Mouse (Mus musculus): ENCODE data around the gene Megf11. TPM values are rescaled to one million over a fixed set of nuclear protein-coding genes. Genes with fewer than 3 reads are reported as not detected.
"Not testable (repeated sequence)": the region's sequence is repeated elsewhere in the genome, so short reads cannot be mapped to it uniquely, and the experiment has no call there.

Gene Megf11
- polyA plus RNA-seq, 1 experiment from 2014 or later, result 0.99 TPM

DNA sequence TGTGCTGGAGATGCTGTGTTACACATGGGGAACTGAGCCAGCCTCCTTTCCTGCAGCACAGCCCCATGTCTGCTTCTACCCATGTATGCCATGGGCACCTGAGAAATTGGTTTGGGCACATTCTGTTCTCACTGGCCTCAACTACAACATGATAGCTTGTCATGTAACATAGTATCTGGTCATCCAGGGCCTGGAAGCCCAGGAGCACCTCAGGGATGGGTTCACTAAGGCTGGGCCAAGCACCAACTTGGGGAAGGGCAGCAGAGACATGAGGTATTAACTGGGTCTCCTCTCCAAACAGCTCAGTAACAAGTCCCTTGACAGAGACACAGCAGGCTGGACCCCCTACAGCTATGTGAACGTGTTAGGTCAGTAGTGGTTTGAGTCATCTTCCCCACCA lies 311.6 kb downstream of the Megf11 start:
- Histone ChIP-seq H3K4me3 (no peak overlapping the region), H3K27ac (no peak overlapping the region), H3K9me3 (no peaks in the 10 kb centered on the region), H3K27me3 (ENCODE audit: poor library complexity, severe bottlenecking) (no peaks in the 10 kb centered on the region), H3K36me3 (replicated peaks) (peaks cover 29% of the 10 kb centered on the region), H3K4me1 (no peaks in the 10 kb centered on the region)
- DNase-seq (ENCODE audit: extremely low spot score, low spot score), result no peak
- WGBS, result 73% methylated on average over 1 of the region's 1 CpGs

DNA sequence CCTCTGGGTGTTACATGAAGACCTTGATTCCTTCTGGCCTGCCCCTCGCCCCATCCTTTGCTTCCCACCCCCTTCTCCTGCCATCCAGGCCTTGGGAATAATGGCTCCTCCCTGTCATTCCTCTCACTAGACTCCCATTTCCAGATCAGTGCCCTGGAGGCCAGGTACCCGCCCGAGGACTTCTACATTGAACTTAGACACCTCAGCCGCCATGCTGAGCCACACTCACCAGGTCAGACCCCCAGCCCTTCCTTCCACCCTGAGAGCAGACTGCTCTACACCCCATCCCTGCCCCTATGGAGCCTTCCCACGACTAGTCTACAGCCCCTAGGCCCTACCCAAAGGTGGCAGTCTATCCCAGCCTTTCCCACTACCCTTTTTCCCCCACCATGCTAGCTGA lies 312.3 kb downstream of the Megf11 start:
- H3K27me3 ChIP-seq (ENCODE audit: poor library complexity, severe bottlenecking), result no peaks in the 10 kb centered on the region
- H3K9me3 ChIP-seq, result no peaks in the 10 kb centered on the region
- WGBS, result 83% methylated on average over 5 of the region's 5 CpGs
- no peak for DNase-seq (ENCODE audit: extremely low spot score, low spot score)
- no peak overlapping the region for H3K27ac ChIP-seq
- no peaks in the 10 kb centered on the region for H3K4me1 ChIP-seq
- H3K4me3 ChIP-seq, result no peak overlapping the region
- peaks cover 29% of the 10 kb centered on the region for H3K36me3 ChIP-seq (replicated peaks)

DNA sequence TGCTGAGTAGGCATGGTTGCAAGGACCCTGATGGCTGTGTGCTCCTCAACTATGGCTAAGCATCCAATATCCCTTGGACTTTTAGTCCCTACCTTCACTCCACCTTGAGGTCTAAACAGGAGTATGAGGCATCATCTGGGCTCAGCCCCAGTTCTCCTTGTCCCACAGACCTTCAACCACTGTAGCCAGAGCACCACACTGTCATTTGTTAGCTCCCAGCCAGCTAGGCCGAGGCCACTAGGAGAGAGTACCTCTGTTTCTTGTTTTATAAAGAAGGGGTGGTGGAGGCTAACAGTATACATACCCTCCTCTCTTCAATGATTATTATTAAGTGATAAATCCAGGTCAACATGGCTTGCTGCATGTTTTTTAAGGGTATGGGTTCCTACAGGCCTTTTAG lies 313.2 kb downstream of the Megf11 start:
- no peaks in the 10 kb centered on the region for H3K4me1 ChIP-seq
- H3K9me3 ChIP-seq, result no peaks in the 10 kb centered on the region
- no peak for DNase-seq (ENCODE audit: extremely low spot score, low spot score)
- peaks cover 27% of the 10 kb centered on the region for H3K36me3 ChIP-seq (replicated peaks)
- WGBS, result 97% methylated on average over 1 of the region's 1 CpGs
- H3K27me3 ChIP-seq (ENCODE audit: poor library complexity, severe bottlenecking), result no peaks in the 10 kb centered on the region
- no peak overlapping the region for H3K4me3 ChIP-seq
- H3K27ac ChIP-seq, result no peak overlapping the region

DNA sequence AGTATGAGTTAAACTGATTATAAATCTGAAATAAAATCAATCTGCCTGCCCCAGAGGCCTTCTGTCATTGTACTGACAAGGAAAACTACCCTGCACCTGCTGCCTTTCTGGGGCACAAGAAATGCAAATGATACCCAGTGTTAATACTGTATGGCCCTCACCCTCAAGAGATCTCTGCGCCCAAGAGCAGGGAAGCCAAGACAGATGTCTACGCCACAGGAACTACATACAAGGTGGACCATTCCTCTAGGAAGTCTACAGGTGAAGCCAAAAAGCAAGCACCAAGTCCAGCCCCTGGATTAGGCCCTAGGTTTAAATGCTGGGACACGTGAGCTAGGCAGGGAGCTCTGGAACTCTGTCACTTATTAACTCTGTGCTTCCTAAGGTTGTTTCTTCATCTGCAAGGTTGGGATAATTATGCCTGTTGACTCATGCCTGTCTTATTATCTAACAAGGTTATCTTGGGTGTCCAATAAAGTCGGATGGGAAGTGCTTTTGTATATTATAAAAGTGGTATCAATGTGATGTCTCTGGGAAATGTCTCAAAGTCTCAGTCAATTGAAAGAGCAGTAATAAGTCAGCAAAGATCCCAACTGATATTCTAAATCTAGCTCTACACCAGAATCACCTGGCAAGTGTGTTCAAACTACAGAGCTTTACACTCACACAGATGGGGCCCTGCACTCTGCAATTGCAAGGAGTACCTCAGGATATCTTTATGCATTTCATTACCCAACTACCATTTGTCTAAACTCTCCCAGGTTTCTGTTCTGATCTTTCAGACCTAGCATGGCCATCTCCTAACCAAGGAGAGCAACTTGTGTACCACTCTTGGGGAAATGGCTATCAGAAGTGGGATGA lies 315.3 kb downstream of the Megf11 start:
- no peak for DNase-seq (ENCODE audit: extremely low spot score, low spot score)
- Histone ChIP-seq H3K4me1 (no peaks in the 10 kb centered on the region), H3K27me3 (ENCODE audit: poor library complexity, severe bottlenecking) (no peaks in the 10 kb centered on the region), H3K36me3 (replicated peaks) (peaks cover 21% of the 10 kb centered on the region), H3K4me3 (no peak overlapping the region), H3K27ac (no peak overlapping the region), H3K9me3 (no peaks in the 10 kb centered on the region)
- WGBS, result 93% methylated on average over 4 of the region's 4 CpGs

DNA sequence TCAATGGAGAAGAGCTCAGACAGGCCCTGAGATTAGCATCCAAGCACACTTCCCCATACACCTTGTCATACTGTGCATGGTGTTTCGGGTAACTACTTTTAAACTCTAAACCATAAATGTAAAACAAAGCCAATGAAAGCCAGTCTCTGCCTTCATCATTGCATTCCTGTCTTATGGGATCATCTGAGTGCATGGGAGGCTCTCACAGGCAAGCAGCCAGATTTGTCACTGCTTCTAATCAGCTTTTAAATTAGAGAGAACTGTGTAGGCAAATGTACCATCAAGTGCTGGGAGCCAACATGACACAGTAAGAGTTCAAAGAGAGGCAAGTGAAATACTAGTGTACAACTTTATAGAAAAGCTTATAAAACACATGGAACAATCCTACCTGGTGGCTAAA lies 316.2 kb downstream of the Megf11 start:
- Histone ChIP-seq H3K27ac (no peak overlapping the region), H3K9me3 (no peaks in the 10 kb centered on the region), H3K36me3 (replicated peaks) (peaks cover 14% of the 10 kb centered on the region; the same call in 1 of the 2 replicates), H3K4me3 (no peak overlapping the region), H3K27me3 (ENCODE audit: poor library complexity, severe bottlenecking) (no peaks in the 10 kb centered on the region), H3K4me1 (no peaks in the 10 kb centered on the region)
- 91% methylated on average over 1 of the region's 1 CpGs for WGBS
- no peak for DNase-seq (ENCODE audit: extremely low spot score, low spot score)

DNA sequence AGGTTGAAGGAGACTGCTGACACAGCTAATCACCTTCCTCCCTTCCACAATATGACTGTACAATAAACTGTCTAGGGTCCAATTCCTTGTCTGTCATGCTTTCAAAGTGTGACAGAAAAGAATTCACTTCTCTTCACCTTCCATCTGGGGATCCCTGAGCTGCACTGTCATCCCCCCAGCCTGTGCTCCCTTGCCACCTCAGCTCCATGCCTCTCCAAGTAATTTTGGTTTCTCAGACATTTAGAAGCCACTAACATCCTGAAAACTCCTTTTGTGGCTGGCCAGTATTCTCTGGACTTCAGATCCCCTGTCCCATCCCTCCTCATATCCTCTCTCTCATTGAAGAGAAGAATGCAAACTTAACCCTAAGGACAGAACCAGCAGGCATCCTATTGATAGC lies 317.0 kb downstream of the Megf11 start:
- Histone ChIP-seq H3K27ac (no peak overlapping the region), H3K4me1 (no peaks in the 10 kb centered on the region), H3K36me3 (replicated peaks) (peaks cover 15% of the 10 kb centered on the region; the same call in 1 of the 2 replicates), H3K27me3 (ENCODE audit: poor library complexity, severe bottlenecking) (no peaks in the 10 kb centered on the region), H3K9me3 (no peaks in the 10 kb centered on the region), H3K4me3 (no peak overlapping the region)
- no peak for DNase-seq (ENCODE audit: extremely low spot score, low spot score)

DNA sequence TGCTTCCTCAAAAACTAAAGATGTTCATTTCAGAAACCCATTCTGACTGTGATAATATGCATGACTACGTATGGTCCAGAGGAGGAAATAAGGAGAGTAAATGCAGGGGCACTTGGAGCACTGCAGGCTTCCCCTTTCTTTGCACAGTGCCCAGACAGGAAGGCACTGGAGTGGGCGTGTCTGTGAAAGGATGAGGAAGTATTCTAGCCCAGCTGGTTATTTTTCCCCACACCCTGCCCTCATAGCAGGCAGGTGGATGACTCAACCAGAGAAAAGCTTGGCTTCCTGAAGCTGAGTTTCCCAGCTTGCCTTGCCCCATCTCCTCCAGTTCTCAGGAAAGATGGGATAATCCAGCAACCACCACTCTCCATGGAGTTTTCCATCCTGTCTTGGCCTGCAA lies 317.5 kb downstream of the Megf11 start:
- 83% methylated on average over 2 of the region's 2 CpGs for WGBS
- H3K4me3 ChIP-seq, result no peak overlapping the region
- no peak for DNase-seq (ENCODE audit: extremely low spot score, low spot score)

DNA sequence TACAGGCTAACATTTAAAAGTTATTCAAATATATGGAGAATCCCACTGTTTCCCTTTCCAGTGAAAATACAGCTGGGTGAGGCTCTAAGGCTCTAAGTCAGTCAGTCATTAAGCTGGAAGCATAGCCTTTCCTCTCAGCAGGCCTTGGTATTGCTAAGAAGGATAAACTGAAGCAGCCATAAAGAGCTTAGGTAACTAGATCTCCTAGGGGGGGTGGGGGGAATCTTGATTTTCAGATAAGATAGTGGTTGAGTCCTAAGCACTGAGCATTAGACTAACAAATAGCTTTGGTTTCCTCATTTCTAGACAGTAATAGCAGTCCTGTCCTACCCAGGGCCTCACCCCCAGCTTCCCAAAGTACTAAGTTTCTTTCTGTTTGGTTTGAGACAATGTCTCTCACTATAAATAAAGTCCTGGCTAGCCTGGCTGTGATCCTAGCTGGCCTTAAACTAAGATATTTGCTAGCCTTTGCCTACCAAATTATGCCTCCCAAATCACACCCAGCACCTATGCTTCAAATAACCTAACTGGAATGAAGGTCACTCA lies 318.1 kb downstream of the Megf11 start:
- no peak overlapping the region for H3K27ac ChIP-seq
- DNase-seq (ENCODE audit: extremely low spot score, low spot score), result no peak
- H3K36me3 ChIP-seq (replicated peaks), result peaks cover 26% of the 10 kb centered on the region
- H3K9me3 ChIP-seq, result no peaks in the 10 kb centered on the region
- no peak overlapping the region for H3K4me3 ChIP-seq
- no peaks in the 10 kb centered on the region for H3K27me3 ChIP-seq (ENCODE audit: poor library complexity, severe bottlenecking)
- H3K4me1 ChIP-seq, result no peaks in the 10 kb centered on the region

More for the DNA sequence above, 317.5 kb downstream of the Megf11 start:
- H3K27ac ChIP-seq, result no peak overlapping the region
- no peaks in the 10 kb centered on the region for H3K9me3 ChIP-seq
- no peaks in the 10 kb centered on the region for H3K27me3 ChIP-seq (ENCODE audit: poor library complexity, severe bottlenecking)
- peaks cover 20% of the 10 kb centered on the region for H3K36me3 ChIP-seq (replicated peaks)
- H3K4me1 ChIP-seq, result no peaks in the 10 kb centered on the region

DNA sequence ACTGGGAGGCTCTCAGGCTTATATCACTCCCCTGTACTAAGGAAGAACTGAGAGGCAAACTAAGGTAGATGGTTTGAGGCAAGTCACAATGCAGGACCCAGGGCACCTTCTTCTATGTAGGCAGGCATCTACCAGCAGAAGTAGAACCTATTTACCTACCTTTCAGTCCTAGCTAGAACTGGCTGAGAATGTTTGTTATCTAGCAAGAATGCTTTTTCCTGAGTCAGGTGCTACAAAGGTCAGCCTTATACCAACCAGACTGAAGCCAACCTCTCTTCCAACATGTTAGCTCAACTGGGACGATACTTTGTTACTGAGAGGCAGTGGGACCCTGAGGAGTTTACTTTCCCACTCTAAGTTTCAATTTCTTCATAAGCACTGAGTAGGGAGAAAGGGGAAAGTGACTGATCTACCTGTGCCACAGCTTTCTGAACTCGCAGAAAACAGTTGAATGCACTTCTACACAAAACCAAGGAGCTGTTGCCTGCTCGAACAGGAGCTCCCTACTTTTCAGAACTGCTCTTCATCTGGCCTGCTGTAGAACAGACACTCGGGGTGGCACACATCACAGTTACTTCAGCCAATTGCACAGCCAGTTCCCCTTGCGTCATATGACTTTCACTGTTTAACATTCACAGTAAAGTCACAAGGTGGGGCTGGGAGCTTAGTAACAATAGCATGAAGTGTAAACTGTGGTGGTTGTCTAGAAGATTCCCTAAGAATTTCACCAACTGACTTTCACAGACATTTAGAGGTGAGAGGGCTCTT lies 318.8 kb downstream of the Megf11 start:
- Histone ChIP-seq H3K4me1 (no peaks in the 10 kb centered on the region), H3K9me3 (no peaks in the 10 kb centered on the region), H3K27ac (no peak overlapping the region), H3K4me3 (no peak overlapping the region), H3K27me3 (ENCODE audit: poor library complexity, severe bottlenecking) (no peaks in the 10 kb centered on the region), H3K36me3 (replicated peaks) (peaks cover 29% of the 10 kb centered on the region)
- 93% methylated on average over 5 of the region's 5 CpGs for WGBS
- DNase-seq (ENCODE audit: extremely low spot score, low spot score), result no peak

DNA sequence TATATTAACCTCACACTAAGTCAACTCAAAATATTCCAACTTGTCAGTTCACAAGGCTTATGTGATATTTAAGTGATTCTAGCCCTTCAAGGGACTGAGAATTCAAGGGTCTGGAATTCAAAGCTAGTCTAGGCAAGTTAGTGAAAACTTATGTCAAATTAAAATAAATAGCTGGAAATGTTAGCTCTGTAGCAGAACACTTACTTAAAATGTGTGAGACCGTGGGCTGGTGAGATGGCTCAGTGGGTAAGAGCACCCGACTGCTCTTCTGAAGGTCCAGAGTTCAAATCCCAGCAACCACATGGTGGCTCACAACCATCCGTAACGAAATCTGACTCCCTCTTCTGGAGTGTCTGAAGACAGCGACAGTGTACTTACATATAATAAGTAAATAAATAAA lies 324.9 kb downstream of the Megf11 start:
- H3K27ac ChIP-seq; H3K27me3 ChIP-seq (ENCODE audit: poor library complexity, severe bottlenecking); H3K4me3 ChIP-seq; H3K4me1 ChIP-seq; H3K9me3 ChIP-seq; DNase-seq (ENCODE audit: extremely low spot score, low spot score): not testable (repeated sequence)
- WGBS, result 88% methylated on average over 5 of the region's 5 CpGs
- H3K36me3 ChIP-seq (replicated peaks), result peaks cover 36% of the 10 kb centered on the region

DNA sequence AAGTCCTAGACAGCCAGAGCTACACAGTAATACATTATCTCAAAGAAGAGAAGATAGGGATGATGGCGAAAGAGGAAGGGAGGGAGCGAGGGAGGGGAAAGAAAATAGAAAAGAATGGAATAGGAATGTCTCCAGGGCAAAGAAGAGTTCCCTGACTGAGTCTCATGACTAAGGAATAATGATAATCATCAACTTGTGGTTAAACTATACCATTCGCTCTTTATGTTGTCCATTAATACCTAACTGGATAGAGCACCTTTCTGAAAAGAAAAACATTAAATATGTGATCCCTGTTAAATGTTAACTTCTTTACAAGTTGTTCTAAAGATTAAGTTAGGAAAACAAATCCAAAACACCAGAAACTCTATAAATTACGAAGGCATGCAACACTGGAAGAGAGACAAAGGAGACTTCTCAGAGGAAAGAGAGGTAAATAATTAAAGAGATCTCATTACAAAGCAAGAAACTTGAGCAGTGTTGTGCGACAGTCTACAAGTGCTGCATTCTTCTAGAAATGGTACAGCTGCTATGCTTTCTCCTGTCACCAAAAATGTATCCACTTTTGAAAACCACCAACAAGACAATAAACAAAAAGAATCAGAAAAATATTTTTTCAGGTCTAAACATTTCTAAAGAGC lies 334.2 kb downstream of the Megf11 start:
- no peak for DNase-seq (ENCODE audit: extremely low spot score, low spot score)
- H3K36me3 ChIP-seq (replicated peaks), result peaks cover 42% of the 10 kb centered on the region
- WGBS, result 86% methylated on average over 5 of the region's 5 CpGs
- H3K27ac ChIP-seq, result no peak overlapping the region
- no peaks in the 10 kb centered on the region for H3K9me3 ChIP-seq
- no peaks in the 10 kb centered on the region for H3K27me3 ChIP-seq (ENCODE audit: poor library complexity, severe bottlenecking)
- no peak overlapping the region for H3K4me3 ChIP-seq
- H3K4me1 ChIP-seq, result no peaks in the 10 kb centered on the region

DNA sequence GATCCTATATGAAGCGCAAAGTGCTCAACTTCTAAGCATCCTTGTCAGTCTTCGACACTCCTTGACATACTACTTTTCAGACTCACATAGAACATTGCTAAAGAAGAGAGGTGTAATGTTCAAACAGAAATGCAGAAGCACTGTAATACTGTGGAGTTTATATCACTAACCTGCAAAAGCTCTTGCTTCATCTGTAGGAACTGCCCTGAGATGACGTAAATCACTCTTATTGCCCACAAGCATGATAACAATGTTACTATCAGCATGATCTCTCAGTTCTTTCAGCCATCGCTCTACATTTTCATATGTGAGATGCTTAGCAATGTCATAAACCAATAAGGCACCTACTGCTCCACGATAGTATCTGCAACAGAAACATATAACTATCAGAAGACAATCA lies 341.0 kb downstream of the Megf11 start:
- Histone ChIP-seq H3K9me3 (no peaks in the 10 kb centered on the region), H3K27me3 (ENCODE audit: poor library complexity, severe bottlenecking) (no peaks in the 10 kb centered on the region), H3K4me1 (no peaks in the 10 kb centered on the region), H3K27ac (no peak overlapping the region), H3K36me3 (replicated peaks) (peaks cover 56% of the 10 kb centered on the region), H3K4me3 (no peak overlapping the region)
- WGBS, result 96% methylated on average over 5 of the region's 5 CpGs
- DNase-seq (ENCODE audit: extremely low spot score, low spot score), result no peak
